Mouse (Mus musculus): ENCODE results near the gene Myh3. TPM values are rescaled to one million over a fixed set of nuclear protein-coding genes. Genes with fewer than 3 reads are reported as not detected.

The Myh3 gene
- polyA plus RNA-seq, 1 experiment = not detected

- Histone ChIP-seq H3K4me1 (ENCODE audit: control insufficient read depth, insufficient read depth, insufficient read length, low read length) (no peaks in the 10 kb centered on the region), H3K27ac (replicated peaks; ENCODE audit: low read depth, low read length) (no peak overlapping the region), H3K4me3 (ENCODE audit: insufficient read depth, low read depth, low read length) (no peak overlapping the region)
Measured at GRCm38 (mm10) chr11:67106973-67107372, 28.9 kb downstream of the Myh3 start.

DNA sequence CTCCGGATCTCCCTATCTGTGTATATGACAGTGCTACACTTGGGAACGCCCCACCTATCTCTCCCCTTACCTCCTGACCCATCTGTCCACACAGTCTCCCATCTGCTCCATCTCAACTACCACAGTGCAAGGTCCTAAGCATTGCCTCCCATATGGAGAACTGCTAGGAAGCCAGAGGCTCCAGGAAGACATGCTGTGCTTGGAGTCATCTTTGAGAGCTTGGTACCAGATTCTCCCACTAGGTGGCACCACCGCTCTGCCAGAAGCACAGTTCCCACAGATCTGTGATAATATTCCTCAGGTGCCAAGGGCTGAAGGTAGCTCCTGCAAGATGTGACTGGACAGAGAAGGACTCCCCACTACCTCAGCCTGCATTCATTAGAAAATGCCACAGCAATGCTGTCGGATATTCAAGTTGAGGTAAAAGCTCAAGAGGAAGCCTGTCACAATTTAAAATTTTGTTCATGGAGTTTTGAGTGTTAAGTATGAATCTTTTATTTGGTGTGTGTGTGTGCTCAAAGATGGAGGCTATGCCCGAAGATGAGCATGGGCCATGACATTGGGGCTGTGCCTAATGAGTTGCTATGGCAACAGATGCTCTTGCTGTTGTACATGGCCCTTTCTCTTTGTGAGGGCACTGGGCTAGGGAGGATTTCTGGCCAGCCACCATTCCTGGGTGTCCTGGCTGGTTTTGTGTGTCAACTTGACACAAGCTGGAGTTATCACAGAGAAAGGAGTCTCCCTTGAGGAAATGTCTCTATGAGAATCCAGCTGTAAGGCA lies 32.3 kb downstream of the Myh3 start:
- no peaks in the 10 kb centered on the region for H3K4me1 ChIP-seq (ENCODE audit: control insufficient read depth, insufficient read depth, insufficient read length, low read length)
- no peak overlapping the region for H3K27ac ChIP-seq (replicated peaks; ENCODE audit: low read depth, low read length)
- no peak overlapping the region for H3K4me3 ChIP-seq (ENCODE audit: insufficient read depth, low read depth, low read length)

- no peaks in the 10 kb centered on the region for H3K4me1 ChIP-seq (ENCODE audit: control insufficient read depth, insufficient read depth, insufficient read length, low read length)
- H3K4me3 ChIP-seq (ENCODE audit: insufficient read depth, low read depth, low read length) = no peak overlapping the region
- no peak overlapping the region for H3K27ac ChIP-seq (replicated peaks; ENCODE audit: low read depth, low read length)
Measured at GRCm38 (mm10) chr11:67112019-67112850, 34.1 kb downstream of the Myh3 start.

DNA sequence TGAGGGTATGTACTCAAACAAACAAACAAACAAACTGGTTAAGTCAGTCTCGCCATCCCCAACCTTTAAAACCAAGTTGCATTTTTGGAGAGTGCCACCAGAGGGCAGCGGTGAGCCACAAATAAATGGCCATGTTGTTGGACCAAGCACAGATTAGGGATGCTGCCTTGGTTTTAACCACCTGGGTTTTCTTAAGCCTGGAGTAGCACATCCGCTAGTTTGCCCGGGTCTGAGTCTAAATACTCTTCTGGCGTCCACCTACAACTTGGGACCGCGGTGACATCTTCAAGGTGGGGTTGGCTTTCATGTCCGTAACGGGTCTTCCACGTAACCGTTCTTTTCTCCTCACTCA lies 34.7 kb downstream of the Myh3 start:
- Histone ChIP-seq H3K4me1 (ENCODE audit: control insufficient read depth, insufficient read depth, insufficient read length, low read length) (no peaks in the 10 kb centered on the region), H3K27ac (replicated peaks; ENCODE audit: low read depth, low read length) (no peak overlapping the region), H3K4me3 (ENCODE audit: insufficient read depth, low read depth, low read length) (no peak overlapping the region)

- no peaks in the 10 kb centered on the region for H3K4me1 ChIP-seq (ENCODE audit: control insufficient read depth, insufficient read depth, insufficient read length, low read length)
- H3K4me3 ChIP-seq (ENCODE audit: insufficient read depth, low read depth, low read length) = no peak overlapping the region
- H3K27ac ChIP-seq (replicated peaks; ENCODE audit: low read depth, low read length) = no peak overlapping the region
Measured at GRCm38 (mm10) chr11:67113381-67113780, 35.3 kb downstream of the Myh3 start.

DNA sequence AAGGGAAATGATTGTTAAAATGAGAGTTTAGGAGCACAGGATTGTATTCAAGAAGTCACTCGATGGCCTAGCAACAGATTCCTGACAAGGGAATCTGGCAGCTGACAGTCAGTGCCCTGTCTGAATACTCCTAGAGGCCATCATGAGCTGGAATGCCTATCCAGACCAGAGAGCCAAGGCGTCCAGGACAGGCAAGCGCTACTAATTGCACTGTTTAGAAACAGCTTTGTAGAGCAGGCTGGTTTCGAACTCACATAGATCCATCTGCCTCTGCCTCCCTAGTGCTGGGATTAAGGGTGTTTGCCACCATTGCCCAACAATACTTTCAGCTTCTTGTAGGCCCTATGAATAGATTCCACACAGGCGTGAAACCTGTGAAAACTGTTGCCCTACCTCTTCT lies 36.2 kb downstream of the Myh3 start:
- H3K4me3 ChIP-seq (ENCODE audit: insufficient read depth, low read depth, low read length) = no peak overlapping the region
- H3K27ac ChIP-seq (replicated peaks; ENCODE audit: low read depth, low read length) = no peak overlapping the region
- no peaks in the 10 kb centered on the region for H3K4me1 ChIP-seq (ENCODE audit: control insufficient read depth, insufficient read depth, insufficient read length, low read length)

DNA sequence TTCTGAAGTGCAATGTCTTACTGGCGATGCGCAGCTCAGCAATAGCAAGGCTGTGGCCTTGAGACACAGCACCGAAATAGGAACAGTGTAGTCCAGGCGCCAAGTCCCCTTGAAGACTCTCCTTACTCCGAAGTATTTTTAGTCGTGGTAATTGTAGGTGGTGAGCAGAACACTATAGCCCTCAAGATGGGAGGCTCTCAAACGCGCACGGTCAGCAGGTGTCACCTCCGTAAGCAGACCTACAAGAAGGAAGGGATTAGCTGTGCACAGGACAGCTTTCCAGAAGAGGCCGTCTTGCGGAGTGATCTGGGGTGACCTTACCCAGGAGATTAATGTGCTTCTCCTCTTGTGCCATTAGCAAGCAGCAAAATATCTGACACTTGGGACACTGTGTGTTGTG lies 36.8 kb downstream of the Myh3 start:
- Histone ChIP-seq H3K4me3 (ENCODE audit: insufficient read depth, low read depth, low read length) (no peak overlapping the region), H3K27ac (replicated peaks; ENCODE audit: low read depth, low read length) (no peak overlapping the region), H3K4me1 (ENCODE audit: control insufficient read depth, insufficient read depth, insufficient read length, low read length) (no peaks in the 10 kb centered on the region)

- no peaks in the 10 kb centered on the region for H3K4me1 ChIP-seq (ENCODE audit: control insufficient read depth, insufficient read depth, insufficient read length, low read length)
- no peak overlapping the region for H3K4me3 ChIP-seq (ENCODE audit: insufficient read depth, low read depth, low read length)
- no peak overlapping the region for H3K27ac ChIP-seq (replicated peaks; ENCODE audit: low read depth, low read length)
Measured at GRCm38 (mm10) chr11:67116725-67117124, 38.6 kb downstream of the Myh3 start.

GRCm38 (mm10) chr11:67119539-67120070 lies 41.5 kb downstream of the Myh3 start:
- no peaks in the 10 kb centered on the region for H3K4me1 ChIP-seq (ENCODE audit: control insufficient read depth, insufficient read depth, insufficient read length, low read length)
- no peak overlapping the region for H3K4me3 ChIP-seq (ENCODE audit: insufficient read depth, low read depth, low read length)
- H3K27ac ChIP-seq (replicated peaks; ENCODE audit: low read depth, low read length) = no peak overlapping the region

DNA sequence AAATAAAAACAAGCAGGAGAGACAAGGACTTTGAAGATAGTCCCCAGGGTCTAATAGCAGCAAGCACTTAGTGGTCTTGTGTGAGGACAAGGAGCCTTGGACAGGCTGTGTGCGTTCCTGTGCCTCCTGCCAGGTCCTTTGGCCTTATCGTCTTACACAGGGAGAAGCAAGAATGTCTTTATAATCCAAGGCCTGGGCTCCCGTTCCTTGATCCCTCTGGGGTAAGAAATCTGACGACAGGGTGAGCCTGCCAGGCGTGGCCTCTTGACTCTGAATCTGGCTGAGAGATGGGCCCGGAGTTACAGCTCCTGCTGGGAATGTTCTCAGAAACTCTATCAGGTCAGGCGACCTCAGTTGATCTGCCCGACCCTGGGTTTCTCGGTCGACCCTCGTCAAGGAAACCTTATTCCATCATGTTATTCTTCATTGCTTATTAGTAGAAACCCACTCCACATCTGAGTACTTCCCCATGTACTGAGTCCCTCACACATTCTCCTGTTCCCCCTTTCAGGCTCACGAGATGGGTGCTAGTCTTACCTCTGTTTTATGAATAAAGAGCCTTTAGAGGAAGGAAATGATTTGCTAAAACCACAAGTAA lies 42.7 kb downstream of the Myh3 start:
- Histone ChIP-seq H3K4me1 (ENCODE audit: control insufficient read depth, insufficient read depth, insufficient read length, low read length) (no peaks in the 10 kb centered on the region), H3K27ac (replicated peaks; ENCODE audit: low read depth, low read length) (no peak overlapping the region), H3K4me3 (ENCODE audit: insufficient read depth, low read depth, low read length) (no peak overlapping the region)

DNA sequence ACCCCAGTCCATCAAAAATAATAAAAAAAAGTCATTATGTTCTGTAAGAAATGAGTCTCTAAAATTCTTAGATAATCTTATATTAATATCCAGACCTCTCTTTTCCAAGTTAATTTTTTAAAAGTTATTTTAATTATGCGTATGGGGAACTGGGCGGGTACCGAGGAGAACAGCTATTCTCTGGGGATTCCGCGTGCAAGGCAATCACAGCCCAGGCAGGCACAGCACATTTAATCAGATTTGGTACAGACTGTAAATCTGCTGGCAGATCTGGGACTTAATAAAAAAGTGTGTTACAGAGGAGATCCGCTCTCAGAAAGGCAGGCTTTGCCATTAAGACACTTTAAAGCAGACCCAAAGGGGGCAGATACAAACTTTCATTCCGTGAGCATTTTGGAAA lies 46.8 kb downstream of the Myh3 start:
- no peaks in the 10 kb centered on the region for H3K4me1 ChIP-seq (ENCODE audit: control insufficient read depth, insufficient read depth, insufficient read length, low read length)
- no peak overlapping the region for H3K27ac ChIP-seq (replicated peaks; ENCODE audit: low read depth, low read length)
- H3K4me3 ChIP-seq (ENCODE audit: insufficient read depth, low read depth, low read length) = no peak overlapping the region

- Histone ChIP-seq H3K4me1 (ENCODE audit: control insufficient read depth, insufficient read depth, insufficient read length, low read length) (no peaks in the 10 kb centered on the region), H3K27ac (replicated peaks; ENCODE audit: low read depth, low read length) (no peak overlapping the region), H3K4me3 (ENCODE audit: insufficient read depth, low read depth, low read length) (no peak overlapping the region)
Measured at GRCm38 (mm10) chr11:67125361-67125760, 47.3 kb downstream of the Myh3 start.

DNA sequence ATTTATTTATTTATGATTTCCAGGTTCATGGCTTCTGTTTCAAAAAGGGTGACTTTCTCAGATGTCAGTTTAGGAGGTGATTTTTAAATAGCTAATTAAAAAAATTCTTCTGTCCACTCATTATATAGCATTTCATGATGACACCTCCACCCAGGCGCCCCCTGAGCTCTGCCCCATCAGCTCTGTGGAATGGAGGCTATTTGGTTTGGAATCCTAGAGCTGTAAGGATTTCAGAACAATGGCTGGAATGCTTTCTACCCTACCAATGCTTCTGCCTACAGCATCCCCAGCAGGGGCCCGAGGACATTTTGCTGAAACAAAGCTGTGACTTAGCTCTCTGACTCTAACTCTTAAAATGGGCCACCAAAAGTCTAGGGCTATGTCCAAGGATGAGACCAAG lies 55.4 kb downstream of the Myh3 start:
- H3K4me1 ChIP-seq (ENCODE audit: control insufficient read depth, insufficient read depth, insufficient read length, low read length) = no peaks in the 10 kb centered on the region
- no peak overlapping the region for H3K27ac ChIP-seq (replicated peaks; ENCODE audit: low read depth, low read length)
- no peak overlapping the region for H3K4me3 ChIP-seq (ENCODE audit: insufficient read depth, low read depth, low read length)

DNA sequence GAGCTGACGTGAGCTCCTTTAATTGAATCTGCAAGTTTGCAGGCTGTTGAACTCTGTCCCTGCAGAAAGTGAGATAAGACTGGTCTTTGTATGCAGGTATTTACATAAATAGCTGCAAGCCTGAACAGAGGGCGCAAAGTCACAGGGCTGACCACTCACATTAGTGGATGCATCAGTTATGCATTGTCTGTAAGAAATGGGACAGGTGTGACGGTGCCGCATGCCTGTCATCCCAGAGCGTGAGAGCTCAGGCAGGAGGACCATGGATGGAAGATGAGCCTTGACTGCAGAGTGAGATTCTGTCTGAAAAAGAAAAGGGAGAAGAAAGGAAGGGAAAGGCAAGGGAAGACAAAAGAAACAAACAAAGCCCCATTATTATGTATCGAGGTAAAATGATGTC lies 56.6 kb downstream of the Myh3 start:
- H3K27ac ChIP-seq (replicated peaks; ENCODE audit: low read depth, low read length) = no peak overlapping the region
- H3K4me1 ChIP-seq (ENCODE audit: control insufficient read depth, insufficient read depth, insufficient read length, low read length) = no peaks in the 10 kb centered on the region
- H3K4me3 ChIP-seq (ENCODE audit: insufficient read depth, low read depth, low read length) = no peak overlapping the region

DNA sequence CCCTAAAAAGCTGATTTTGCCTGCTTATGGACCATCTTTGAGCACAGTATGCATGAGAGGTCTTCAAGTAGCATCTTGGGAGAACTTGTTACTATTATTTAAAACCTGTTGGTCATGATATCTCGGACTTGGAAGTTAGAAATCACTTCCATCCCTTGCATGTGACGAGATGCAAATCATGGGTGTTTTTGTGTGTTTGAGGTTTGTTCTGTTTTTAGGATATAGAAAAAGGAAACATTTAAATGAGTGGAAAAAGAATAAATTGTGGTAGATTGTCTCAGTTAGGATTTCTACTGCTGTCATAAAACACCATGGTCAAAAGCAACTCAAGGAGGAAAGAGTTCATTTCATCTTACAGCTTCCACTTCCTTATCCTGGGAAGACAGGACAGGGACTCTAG lies 57.4 kb downstream of the Myh3 start:
- no peaks in the 10 kb centered on the region for H3K4me1 ChIP-seq (ENCODE audit: control insufficient read depth, insufficient read depth, insufficient read length, low read length)
- H3K27ac ChIP-seq (replicated peaks; ENCODE audit: low read depth, low read length) = no peak overlapping the region
- no peak overlapping the region for H3K4me3 ChIP-seq (ENCODE audit: insufficient read depth, low read depth, low read length)
